Mouse (Mus musculus) small intestine, adult 2 months (tissue): ENCODE results near the gene Cd9. TPM values are rescaled to one million over a fixed set of nuclear protein-coding genes. Genes with fewer than 3 reads are reported as not detected.
A peak's percentile ranks its signal among the peaks of the same experiment; 100 is the strongest.

Source experiments
- H3K27ac ChIP-seq: fragments of 200-500 bp; 2 replicates; pipeline ENCODE4 v1.5.1; 2012; ENCODE audit warnings: low read depth, low read length, control low read depth, inconsistent platforms; ENCODE audit not compliant: insufficient read depth
- H3K27me3 ChIP-seq: fragments of 200-500 bp; 2 replicates; pipeline ENCODE4 v1.6.1; 2012; ENCODE audit warnings: mild to moderate bottlenecking, moderate library complexity, low read length, inconsistent platforms; ENCODE audit not compliant: control insufficient read depth, insufficient read depth
- H3K36me3 ChIP-seq: fragments of 200-500 bp; 2 replicates; pipeline ENCODE4 v1.6.1; 2012; ENCODE audit warnings: mild to moderate bottlenecking, low read length, control low read depth, inconsistent platforms; ENCODE audit not compliant: control insufficient read depth, insufficient read depth
- H3K4me1 ChIP-seq: fragments of 200-500 bp; 2 replicates; pipeline ENCODE4 v1.6.1; 2012; ENCODE audit warnings: low read length, inconsistent platforms, mixed read lengths; ENCODE audit not compliant: control insufficient read depth, insufficient read depth, insufficient read length
- H3K4me3 ChIP-seq: fragments of 200-500 bp; 2 replicates; pipeline ENCODE4 v1.5.1; 2012; ENCODE audit warnings: low read depth, mild to moderate bottlenecking, control low read depth, inconsistent platforms, low read length, moderate library complexity
- CTCF ChIP-seq: fragments of 200-500 bp; IDR thresholded peaks from 2 replicates; pipeline ENCODE4 v1.5.1; 2012; ENCODE audit warnings: low read depth, mild to moderate bottlenecking, control low read depth, inconsistent platforms, low read length, moderate library complexity, mixed read lengths; ENCODE audit not compliant: insufficient replicate concordance, insufficient read length; ENCODE audit errors: extremely low read depth
- POLR2A ChIP-seq: fragments of 200-500 bp; IDR thresholded peaks from 2 replicates; pipeline ENCODE4 v1.6.1; 2012; ENCODE audit warnings: low read depth, mild to moderate bottlenecking, control low read depth, inconsistent platforms, low read length, moderate library complexity
- WGBS: fragments of 180-500 bp; shearing (Covaris S2); methylation state at CpG from one replicate; pipeline ENCODE4 v1.1.7; 2018; 5-methylcytosine and 5-hydroxymethylcytosine counted together
- polyA plus RNA-seq: library from polyadenylated mRNA; depleted of rRNA; stranded (reverse); fragments of >200 nt; gene quantifications from 2 replicates; pipeline ENCODE4 v1.2.3, GENCODE M21; 2012

Cd9 gene
- polyA plus RNA-seq, 1 experiment, result 46.5 TPM

GRCm38 (mm10) chr6:125498062-125498461, 3.5 kb upstream of the Cd9 start:
- no peak overlapping the region for H3K27ac ChIP-seq
- peaks cover 5% of the 10 kb centered on the region for H3K4me1 ChIP-seq
- no peaks in the 10 kb centered on the region for H3K27me3 ChIP-seq
- H3K4me3 ChIP-seq, result no peak overlapping the region
- 38% methylated on average over 5 of the region's 5 CpGs for WGBS
- no peaks in the 10 kb centered on the region for H3K36me3 ChIP-seq
- peak; percentile 89; the same call in 1 of the 2 replicates for TF ChIP-seq CTCF
- no peak for TF ChIP-seq POLR2A

GRCm38 (mm10) chr6:125496417-125496816, 1.8 kb upstream of the Cd9 start:
- no peak for TF ChIP-seq CTCF
- no peak for TF ChIP-seq POLR2A
- Histone ChIP-seq H3K27ac (no peak overlapping the region), H3K27me3 (no peaks in the 10 kb centered on the region), H3K4me1 (peaks cover 9% of the 10 kb centered on the region), H3K4me3 (no peak overlapping the region), H3K36me3 (no peaks in the 10 kb centered on the region)
- 93% methylated on average over 12 of the region's 12 CpGs for WGBS

GRCm38 (mm10) chr6:125495361-125495760, 770 bp upstream of the Cd9 start:
- H3K4me1 ChIP-seq, result peaks cover 11% of the 10 kb centered on the region

GRCm38 (mm10) chr6:125493147-125493546, 1.4 kb downstream of the Cd9 start:
- WGBS, result 20% methylated on average over 5 of the region's 5 CpGs
- peak overlapping the region; percentile 76 for H3K4me3 ChIP-seq
- TF ChIP-seq CTCF, result no peak
- H3K27ac ChIP-seq, result peak overlapping the region; percentile 64
- H3K27me3 ChIP-seq, result no peaks in the 10 kb centered on the region
- H3K36me3 ChIP-seq, result no peaks in the 10 kb centered on the region
- peaks cover 16% of the 10 kb centered on the region for H3K4me1 ChIP-seq

More at GRCm38 (mm10) chr6:125495361-125495760, 770 bp upstream of the Cd9 start:
- TF ChIP-seq POLR2A (no peak), CTCF (no peak)
- Histone ChIP-seq H3K27ac (no peak overlapping the region), H3K36me3 (no peaks in the 10 kb centered on the region), H3K4me3 (no peak overlapping the region), H3K27me3 (no peaks in the 10 kb centered on the region)
- 47% methylated on average over 9 of the region's 9 CpGs for WGBS

- H3K27ac ChIP-seq, result peak overlapping the region; percentile 64
- H3K36me3 ChIP-seq, result no peaks in the 10 kb centered on the region
Observed at GRCm38 (mm10) chr6:125492664-125493063, 1.9 kb downstream of the Cd9 start.

GRCm38 (mm10) chr6:125492033-125492432, 2.6 kb downstream of the Cd9 start:
- H3K27ac ChIP-seq, result peak overlapping the region; percentile 16; the same call in 1 of the 2 replicates

More at GRCm38 (mm10) chr6:125492664-125493063, 1.9 kb downstream of the Cd9 start:
- no peak for TF ChIP-seq POLR2A
- TF ChIP-seq CTCF, result no peak
- H3K27me3 ChIP-seq, result no peaks in the 10 kb centered on the region
- peak overlapping the region; percentile 76 for H3K4me3 ChIP-seq
- peaks cover 16% of the 10 kb centered on the region for H3K4me1 ChIP-seq
- 62% methylated on average over 6 of the region's 6 CpGs for WGBS

GRCm38 (mm10) chr6:125491393-125491792, 3.2 kb downstream of the Cd9 start:
- H3K27me3 ChIP-seq, result no peaks in the 10 kb centered on the region
- 88% methylated on average over 10 of the region's 10 CpGs for WGBS
- H3K27ac ChIP-seq, result no peak overlapping the region
- peaks cover 16% of the 10 kb centered on the region for H3K4me1 ChIP-seq
- no peak for TF ChIP-seq CTCF
- no peak for TF ChIP-seq POLR2A
- H3K36me3 ChIP-seq, result no peaks in the 10 kb centered on the region
- H3K4me3 ChIP-seq, result no peak overlapping the region

More at GRCm38 (mm10) chr6:125492033-125492432, 2.6 kb downstream of the Cd9 start:
- TF ChIP-seq CTCF (no peak), POLR2A (no peak)
- Histone ChIP-seq H3K4me3 (no peak overlapping the region), H3K36me3 (no peaks in the 10 kb centered on the region), H3K4me1 (peaks cover 16% of the 10 kb centered on the region), H3K27me3 (no peaks in the 10 kb centered on the region)
- 76% methylated on average over 9 of the region's 9 CpGs for WGBS
